Mouse (Mus musculus): Measurements from ENCODE around the gene Aspscr1. TPM values are rescaled to one million over a fixed set of nuclear protein-coding genes. Genes with fewer than 3 reads are reported as not detected.

The Aspscr1 gene
- polyA plus RNA-seq, 1 experiment from 2014 or later: 141 TPM

GRCm38 (mm10) chr11:120630881-120631725 is 41.7 kb upstream of the Aspscr1 start:
- peaks cover 28% of the 10 kb centered on the region for H3K36me3 ChIP-seq
- H3K4me3 ChIP-seq: peak overlapping the region; percentile 92
- H3K27ac ChIP-seq (replicated peaks): peak overlapping the region; percentile 47; the same call in 1 of the 2 replicates
- peak overlapping the region; percentile 96 for H3K9ac ChIP-seq
- H3K4me2 ChIP-seq: peak overlapping the region; percentile 95
- H3K9me3 ChIP-seq: no peaks in the 10 kb centered on the region
- no peak for ATAC-seq (ENCODE audit: low read depth)
- peaks cover 35% of the 10 kb centered on the region for H3K4me1 ChIP-seq (replicated peaks)
- no peaks in the 10 kb centered on the region for H3K27me3 ChIP-seq
- WGBS: 65% methylated on average over 7 of the region's 7 CpGs

GRCm38 (mm10) chr11:120631726-120632448 is 40.9 kb upstream of the Aspscr1 start:
- no peaks in the 10 kb centered on the region for H3K9me3 ChIP-seq
- H3K4me3 ChIP-seq: peak overlapping the region; percentile 92
- peaks cover 24% of the 10 kb centered on the region for H3K36me3 ChIP-seq
- H3K9ac ChIP-seq: peak overlapping the region; percentile 96
- H3K27me3 ChIP-seq: no peaks in the 10 kb centered on the region
- peak overlapping the region; percentile 88 for H3K27ac ChIP-seq (replicated peaks)
- peaks cover 35% of the 10 kb centered on the region for H3K4me1 ChIP-seq (replicated peaks)
- ATAC-seq (ENCODE audit: low read depth): no peak
- WGBS: 66% methylated on average over 4 of the region's 4 CpGs
- peak overlapping the region; percentile 95 for H3K4me2 ChIP-seq

GRCm38 (mm10) chr11:120632559-120633519 is 39.9 kb upstream of the Aspscr1 start:
- Histone ChIP-seq H3K4me3 (peak overlapping the region; percentile 92), H3K27ac (replicated peaks) (peak overlapping the region; percentile 88), H3K36me3 (peaks cover 15% of the 10 kb centered on the region), H3K4me2 (peak overlapping the region; percentile 95), H3K9me3 (no peaks in the 10 kb centered on the region), H3K4me1 (replicated peaks) (peaks cover 35% of the 10 kb centered on the region), H3K27me3 (no peaks in the 10 kb centered on the region), H3K9ac (peak overlapping the region; percentile 96)
- ATAC-seq (ENCODE audit: low read depth): peak; percentile 85
- 1% methylated on average over 89 of the region's 116 CpGs for WGBS

- Histone ChIP-seq H3K9me3 (no peaks in the 10 kb centered on the region), H3K4me3 (peak within 1 kb of the TSS; percentile 92), H3K27ac (replicated peaks) (peak within 1 kb of the TSS; percentile 88), H3K4me1 (replicated peaks) (peaks cover 35% of the 10 kb centered on the region), H3K9ac (peak within 1 kb of the TSS; percentile 96), H3K4me2 (peak within 1 kb of the TSS; percentile 95), H3K36me3 (peaks cover 9% of the 10 kb centered on the region), H3K27me3 (no peaks in the 10 kb centered on the region)
- 10% methylated on average over 58 of the region's 58 CpGs for WGBS
- ATAC-seq (ENCODE audit: low read depth): peak; percentile 90
Observed at GRCm38 (mm10) chr11:120633520-120634343, 39.0 kb upstream of the Aspscr1 start, which contains the start of gene Mafg. Mafg (minus strand) TSS chr11:120633600.

GRCm38 (mm10) chr11:120634810-120635209 is 38.0 kb upstream of the Aspscr1 start:
- H3K4me1 ChIP-seq (replicated peaks): peaks cover 29% of the 10 kb centered on the region
- no peaks in the 10 kb centered on the region for H3K36me3 ChIP-seq
- H3K4me3 ChIP-seq: no peak overlapping the region
- WGBS: 83% methylated on average over 5 of the region's 5 CpGs
- ATAC-seq (ENCODE audit: low read depth): no peak
- H3K4me2 ChIP-seq: no peak overlapping the region
- H3K27me3 ChIP-seq: no peaks in the 10 kb centered on the region
- no peak overlapping the region for H3K27ac ChIP-seq (replicated peaks)
- no peaks in the 10 kb centered on the region for H3K9me3 ChIP-seq
- no peak overlapping the region for H3K9ac ChIP-seq

GRCm38 (mm10) chr11:120641255-120641654 is 31.5 kb upstream of the Aspscr1 start:
- Histone ChIP-seq H3K27me3 (0 out of 2 replicates have a peak, but pooled peaks cover 4% of the 10 kb centered on the region), H3K27ac (replicated peaks) (no peak overlapping the region), H3K4me1 (replicated peaks) (peaks cover 17% of the 10 kb centered on the region), H3K36me3 (no peaks in the 10 kb centered on the region), H3K9ac (peak overlapping the region; percentile 34), H3K4me2 (no peak overlapping the region), H3K9me3 (no peaks in the 10 kb centered on the region), H3K4me3 (no peak overlapping the region)
- ATAC-seq (ENCODE audit: low read depth): no peak
- 64% methylated on average over 9 of the region's 9 CpGs for WGBS

GRCm38 (mm10) chr11:120641869-120642268 is 30.9 kb upstream of the Aspscr1 start:
- H3K27ac ChIP-seq (replicated peaks): no peak overlapping the region
- H3K4me3 ChIP-seq: no peak overlapping the region
- no peak for ATAC-seq (ENCODE audit: low read depth)
- WGBS: 77% methylated on average over 8 of the region's 8 CpGs
- 0 out of 2 replicates have a peak, but pooled peaks cover 4% of the 10 kb centered on the region for H3K27me3 ChIP-seq
- H3K4me1 ChIP-seq (replicated peaks): peaks cover 17% of the 10 kb centered on the region
- H3K9me3 ChIP-seq: no peaks in the 10 kb centered on the region
- H3K4me2 ChIP-seq: peak overlapping the region; percentile 82; the same call in 1 of the 2 replicates
- H3K9ac ChIP-seq: peak overlapping the region; percentile 78; the same call in 1 of the 2 replicates
- H3K36me3 ChIP-seq: no peaks in the 10 kb centered on the region

- H3K4me3 ChIP-seq: peak overlapping the region; percentile 49
- H3K27me3 ChIP-seq: 0 out of 2 replicates have a peak, but pooled peaks cover 4% of the 10 kb centered on the region
- H3K4me1 ChIP-seq (replicated peaks): peaks cover 24% of the 10 kb centered on the region
- peak; percentile 64 for ATAC-seq (ENCODE audit: low read depth)
- peak overlapping the region; percentile 34; the same call in 1 of the 2 replicates for H3K27ac ChIP-seq (replicated peaks)
- peak overlapping the region; percentile 82 for H3K4me2 ChIP-seq
- H3K9me3 ChIP-seq: no peaks in the 10 kb centered on the region
- WGBS: under 1% methylated on average over 18 of the region's 18 CpGs
- H3K36me3 ChIP-seq: no peaks in the 10 kb centered on the region
- H3K9ac ChIP-seq: peak overlapping the region; percentile 78
Observed at GRCm38 (mm10) chr11:120642939-120643600, 29.7 kb upstream of the Aspscr1 start.

GRCm38 (mm10) chr11:120643601-120643987 is 29.2 kb upstream of the Aspscr1 start, which contains the start of gene Pycr1:
Pycr1 (minus strand) TSS chr11:120643769.
- peaks cover 27% of the 10 kb centered on the region for H3K4me1 ChIP-seq (replicated peaks)
- H3K4me3 ChIP-seq: peak within 1 kb of the TSS; percentile 49
- H3K9me3 ChIP-seq: no peaks in the 10 kb centered on the region
- 0 out of 2 replicates have a peak, but pooled peaks cover 4% of the 10 kb centered on the region for H3K27me3 ChIP-seq
- peak within 1 kb of the TSS; percentile 82 for H3K4me2 ChIP-seq
- H3K36me3 ChIP-seq: no peaks in the 10 kb centered on the region
- peak within 1 kb of the TSS; percentile 34; the same call in 1 of the 2 replicates for H3K27ac ChIP-seq (replicated peaks)
- H3K9ac ChIP-seq: peak within 1 kb of the TSS; percentile 78
- 0% methylated on average over 15 of the region's 15 CpGs for WGBS
- peak; percentile 99 for ATAC-seq (ENCODE audit: low read depth)

Data from neural tube, embryonic 13.5 days (tissue).